Mouse (Mus musculus) layer of hippocampus, postnatal 10 days (tissue): ENCODE measurements around the gene Gja3. TPM values are rescaled to one million over a fixed set of nuclear protein-coding genes. Genes with fewer than 3 reads are reported as not detected.

Experiments
- DNase-seq, 2 experiments: peaks; one replicate each; pipeline ENCODE4 v3.0.0; 2021; ENCODE audit warnings: low spot score in 2 of 2
- long read RNA-seq: library from polyadenylated mRNA; stranded (forward); transcript quantifications from one replicate; pipeline ENCODE4 v2.0.0, GENCODE M21; 2023
- total RNA-seq, 2 experiments: library from RNA; stranded (reverse); gene quantifications; 2 replicates each; pipeline ENCODE4 v1.2.3; 2021

Gene Gja3
- under 1 TPM; 0.46 to 0.89 TPM for total RNA-seq
- long read RNA-seq = 0 reads

- DNase-seq = peak; percentile 13 to 36
These were observed at the start of gene Gja3 for GRCm38 (mm10) chr14:57057563-57058321. Gene Gja3 (minus strand): TSS chr14:57058100.

GRCm38 (mm10) chr14:57107091-57107490 lies 49.2 kb upstream of the Gja3 start:
- DNase-seq = no peak

GRCm38 (mm10) chr14:57105721-57106120 lies 47.8 kb upstream of the Gja3 start:
- DNase-seq = no peak

GRCm38 (mm10) chr14:57105111-57105510 lies 47.2 kb upstream of the Gja3 start:
- no peak for DNase-seq

- peak; percentile 30 to 60 for DNase-seq
These were observed 46.5 kb upstream of the Gja3 start, which contains the start of gene Gjb2 for GRCm38 (mm10) chr14:57104106-57105023. Gene Gjb2 (minus strand): TSS chr14:57104702.

- no peak for DNase-seq
These were observed 45.8 kb upstream of the Gja3 start for GRCm38 (mm10) chr14:57103711-57104105.

GRCm38 (mm10) chr14:57103121-57103520 lies 45.2 kb upstream of the Gja3 start:
- no peak for DNase-seq

GRCm38 (mm10) chr14:57101623-57102022 lies 43.7 kb upstream of the Gja3 start:
- no peak for DNase-seq

GRCm38 (mm10) chr14:57095855-57096254 lies 38.0 kb upstream of the Gja3 start:
- no peak for DNase-seq

- peak; percentile 56 to 63 for DNase-seq
These were observed 35.1 kb upstream of the Gja3 start for GRCm38 (mm10) chr14:57093029-57093428.

GRCm38 (mm10) chr14:57090001-57090400 lies 32.1 kb upstream of the Gja3 start:
- DNase-seq = no peak

- no peak for DNase-seq
These were observed 31.2 kb upstream of the Gja3 start for GRCm38 (mm10) chr14:57089107-57089506.

- DNase-seq = no peak
These were observed 26.3 kb upstream of the Gja3 start for GRCm38 (mm10) chr14:57084180-57084668.

- no peak for DNase-seq
These were observed 25.0 kb upstream of the Gja3 start for GRCm38 (mm10) chr14:57082863-57083262.

- DNase-seq = no peak
These were observed 17.6 kb upstream of the Gja3 start for GRCm38 (mm10) chr14:57075537-57075936.

- DNase-seq = peak; percentile 25 to 27
These were observed 12.0 kb upstream of the Gja3 start for GRCm38 (mm10) chr14:57069906-57070305.

GRCm38 (mm10) chr14:57066053-57066452 lies 8.2 kb upstream of the Gja3 start:
- DNase-seq = no peak

GRCm38 (mm10) chr14:57060052-57060451 lies 2.2 kb upstream of the Gja3 start:
- peak; percentile 81 for DNase-seq

GRCm38 (mm10) chr14:57057204-57057562 lies 717 bp downstream of the Gja3 start:
- DNase-seq = no peak

GRCm38 (mm10) chr14:57052713-57053112 lies 5.2 kb downstream of the Gja3 start:
- DNase-seq = no peak

- no peak for DNase-seq
These were observed 14.0 kb downstream of the Gja3 start for GRCm38 (mm10) chr14:57043863-57044262.

GRCm38 (mm10) chr14:57041439-57041838 lies 16.5 kb downstream of the Gja3 start:
- no peak for DNase-seq
